Mouse (Mus musculus) layer of hippocampus, postnatal 36 days (tissue): ENCODE measurements around the gene Exoc7. TPM values are rescaled to one million over a fixed set of nuclear protein-coding genes. Genes with fewer than 3 reads are reported as not detected.
"Not testable (repeated sequence)": the region's sequence is repeated elsewhere in the genome, so short reads cannot be mapped to it uniquely, and the experiment has no call there.

Experiments used
- DNase-seq, 2 experiments: peaks; one replicate each; pipeline ENCODE4 v3.0.0; 2022
- total RNA-seq, 2 experiments: library from RNA; stranded (reverse); gene quantifications; 2 replicates each; pipeline ENCODE4 v1.2.3; 2021

Exoc7 gene
- total RNA-seq, 2 experiments from 2014 or later: 77.1 to 80.9 TPM

DNA sequence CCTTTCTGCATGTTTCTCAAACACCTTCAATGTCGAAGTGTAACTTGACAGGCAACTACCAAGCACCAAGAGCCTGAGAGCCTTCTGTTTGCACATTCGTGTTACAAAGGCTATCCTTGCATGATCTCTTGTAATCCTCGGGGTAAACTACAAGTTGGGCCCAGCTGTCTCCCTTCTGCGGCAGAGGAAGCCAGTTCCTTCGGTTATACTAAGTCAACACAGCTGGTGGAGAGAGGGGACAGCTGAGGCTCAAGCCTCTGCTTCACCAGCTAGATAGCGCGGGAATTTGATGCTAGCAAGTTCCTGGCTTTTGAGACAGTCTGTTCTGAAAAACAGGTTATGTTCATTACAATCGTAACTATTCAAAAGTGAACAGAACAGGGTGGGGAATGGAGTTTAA, 5.3 kb upstream of the Exoc7 start:
- no peak for DNase-seq

DNA sequence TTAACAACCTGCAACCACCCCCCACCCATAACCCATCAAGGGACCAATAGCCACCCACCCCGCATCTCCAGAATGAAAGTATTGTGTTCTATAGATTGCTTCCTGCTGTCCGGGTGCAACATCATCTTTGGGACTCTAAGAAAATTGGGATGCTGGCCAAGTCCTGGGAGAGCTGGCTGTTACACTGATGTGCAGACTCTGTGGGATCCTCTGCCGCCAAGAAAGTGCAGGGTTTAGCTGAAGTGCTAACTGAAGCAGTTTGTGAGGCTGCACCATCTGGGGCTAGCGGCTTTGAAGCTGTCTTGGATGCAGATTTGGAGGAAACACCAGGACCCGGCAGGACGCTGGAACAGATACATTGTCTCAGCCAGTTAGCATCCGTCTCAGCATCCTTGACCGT, 4.1 kb upstream of the Exoc7 start:
- no peak for DNase-seq

DNA sequence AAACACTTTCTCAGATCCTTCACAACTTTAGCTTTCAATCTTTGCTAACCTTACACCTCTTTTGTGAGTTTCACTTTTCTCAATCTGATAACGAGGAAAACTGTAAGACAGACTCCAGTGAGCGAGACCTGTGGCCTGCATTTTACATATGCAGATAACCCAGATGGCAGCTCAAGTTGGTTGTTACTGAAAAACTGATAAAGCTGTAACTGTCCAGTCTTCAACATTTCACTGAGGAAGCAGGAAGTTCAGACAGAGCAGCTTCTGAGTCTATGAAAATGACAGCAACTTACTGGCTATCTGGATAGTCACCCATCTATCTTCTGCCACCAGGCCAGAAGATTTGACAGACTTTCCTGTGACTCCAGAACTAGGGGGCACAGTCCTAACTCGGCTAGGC, 2.6 kb upstream of the Exoc7 start:
- no peak for DNase-seq

DNA sequence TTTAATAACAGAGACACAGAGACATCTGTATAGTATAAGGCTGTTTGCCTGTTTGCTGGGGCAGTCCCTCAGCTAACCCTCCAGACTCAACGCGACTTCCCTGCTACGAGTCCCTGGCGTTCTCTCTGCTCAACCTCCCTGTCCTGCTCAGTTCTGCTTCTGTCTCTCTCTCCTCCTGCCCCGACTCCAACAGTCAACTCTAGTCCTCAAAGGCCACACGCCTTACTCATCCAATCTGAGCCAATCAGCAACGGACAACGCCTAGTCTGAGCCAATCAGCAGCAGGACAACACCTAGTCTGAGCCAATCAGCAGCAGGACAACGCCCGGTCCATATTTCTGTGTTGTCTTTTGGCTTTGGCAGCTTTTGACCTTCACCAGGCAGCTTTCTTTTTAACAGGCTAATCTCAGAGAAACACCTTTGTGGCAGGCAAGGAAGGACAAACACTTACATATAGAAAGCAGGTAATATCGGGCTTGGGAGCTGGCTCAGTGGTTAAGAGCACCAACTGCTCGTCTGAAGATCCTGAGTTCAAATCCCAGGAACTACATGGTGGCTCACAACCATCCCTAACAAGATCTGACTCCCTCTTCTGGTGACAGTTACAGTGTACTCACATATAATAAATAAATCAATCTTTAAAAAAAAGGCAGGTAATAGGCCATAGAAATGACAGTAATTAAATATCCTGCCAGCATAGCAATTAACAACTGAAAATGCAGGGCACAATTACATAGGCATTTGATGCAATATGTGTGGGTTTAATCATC, 914 bp upstream of the Exoc7 start:
- DNase-seq: no peak

DNA sequence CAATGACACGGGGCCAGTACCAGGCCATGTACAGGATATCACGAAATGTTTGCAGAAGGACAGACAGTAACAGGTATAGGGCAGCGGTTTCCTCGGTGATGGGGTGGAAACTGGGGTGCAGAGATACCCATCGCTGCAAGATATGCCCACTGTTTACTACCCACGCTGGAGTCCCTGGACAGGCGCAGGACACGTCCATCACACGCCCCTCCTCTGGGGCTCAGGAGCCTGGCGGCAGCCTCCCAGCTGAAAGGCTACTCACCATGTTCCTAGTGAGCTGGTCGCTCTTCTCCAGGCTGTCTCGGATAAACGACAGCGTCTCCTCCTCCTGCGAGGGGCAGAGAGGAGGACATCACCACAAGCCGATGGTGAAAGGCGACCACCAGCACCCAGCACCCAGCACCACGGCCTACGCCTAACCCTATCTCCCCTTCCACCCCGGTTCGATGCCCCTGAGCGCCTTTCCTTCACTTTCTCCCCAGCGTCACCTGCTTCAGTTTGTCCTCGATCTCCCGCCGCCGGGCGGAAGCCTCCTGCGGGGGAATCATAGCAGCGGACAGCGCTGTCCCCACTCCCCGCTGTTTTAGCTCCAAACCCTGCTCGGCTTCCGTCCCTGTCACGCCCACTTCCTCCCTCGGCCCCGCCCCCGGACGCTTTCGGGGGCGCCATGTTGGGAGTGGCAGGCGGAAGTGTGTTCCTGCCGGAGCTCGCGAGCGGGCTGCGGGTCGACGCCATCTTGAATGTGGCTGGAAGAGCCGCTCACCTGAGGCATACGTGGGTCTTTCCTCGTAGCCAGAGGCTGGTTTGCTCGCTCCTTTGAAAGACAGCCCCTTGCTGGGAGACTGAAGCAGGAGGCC, 679 bp downstream of the Exoc7 start:
- DNase-seq: peak; percentile 88 to 90

DNA sequence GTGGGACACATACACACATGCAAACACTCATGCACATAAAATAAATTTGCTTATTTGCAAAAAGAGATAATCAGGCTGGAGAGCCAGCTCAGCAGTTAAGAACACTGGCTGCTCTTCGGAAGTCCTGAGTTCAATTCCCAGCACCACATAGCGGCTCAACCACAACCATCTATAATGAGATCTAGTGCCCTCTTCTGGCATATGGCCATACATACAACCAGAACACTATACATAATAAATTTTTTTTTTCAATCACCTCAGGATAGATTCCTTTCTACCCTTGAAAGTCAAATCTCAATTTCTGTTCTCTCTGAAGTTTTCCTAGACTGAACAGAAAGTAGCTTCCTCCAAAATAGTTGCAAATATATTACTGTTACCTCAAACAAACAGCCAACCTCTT, 1.6 kb downstream of the Exoc7 start:
- DNase-seq: no peak

DNA sequence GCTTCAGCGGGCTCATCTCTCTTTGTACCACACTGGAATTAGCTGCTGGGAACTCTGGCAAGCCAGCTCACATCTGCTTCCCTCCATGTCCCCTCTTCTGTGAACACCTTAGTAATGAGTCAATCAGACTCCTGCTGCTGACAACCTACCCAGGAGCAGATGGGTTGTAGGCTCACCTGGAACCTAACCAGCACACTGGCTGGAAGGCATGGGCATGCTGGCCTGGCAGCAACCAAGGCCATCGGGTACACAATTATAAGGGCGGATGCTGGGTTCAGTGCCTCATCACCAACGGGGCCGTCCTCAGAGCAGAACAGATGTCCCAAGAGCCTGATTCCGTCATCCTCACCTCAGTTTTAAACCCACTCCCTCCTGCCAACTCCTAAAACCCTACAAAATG, 8.4 kb downstream of the Exoc7 start:
- no peak for DNase-seq

DNA sequence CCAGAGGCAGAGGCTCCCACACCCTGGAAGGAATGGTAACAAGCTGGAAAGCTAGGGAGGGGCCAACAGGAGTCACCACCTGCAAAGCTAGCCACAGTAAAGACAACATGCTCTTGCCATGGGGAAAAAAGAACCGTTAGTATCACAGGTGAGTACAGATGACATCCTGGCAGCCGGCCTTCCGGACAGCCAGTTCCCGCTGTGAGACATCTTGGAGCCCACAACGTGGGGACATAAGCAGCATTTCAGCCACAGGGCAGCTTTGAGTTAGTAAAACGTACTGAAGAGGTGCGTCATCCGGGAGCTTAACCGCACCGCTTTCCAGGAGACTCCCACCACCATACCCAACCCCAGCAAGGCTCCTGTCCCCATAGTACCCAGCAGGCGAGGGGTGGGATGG, 8.8 kb downstream of the Exoc7 start:
- no peak for DNase-seq

DNA sequence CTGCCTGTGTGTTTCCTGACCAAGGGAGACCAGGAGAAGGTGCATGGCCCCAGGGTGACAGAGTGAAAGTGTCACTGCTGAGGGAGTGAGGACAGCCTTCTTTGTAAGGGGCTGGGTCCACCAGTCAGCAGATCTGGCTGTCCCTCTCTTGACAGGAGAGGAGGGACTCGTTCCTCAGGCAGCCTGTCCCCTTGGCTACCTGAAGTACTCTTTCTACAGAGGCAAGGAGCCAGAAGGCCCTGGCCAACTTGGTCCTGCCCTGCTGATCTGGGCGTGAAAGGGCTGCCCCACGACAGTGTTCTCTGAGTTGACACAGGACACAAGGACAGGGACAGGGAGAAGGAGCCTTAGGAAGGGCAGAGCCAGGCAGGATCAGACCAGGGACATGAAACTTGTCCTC, 10.0 kb downstream of the Exoc7 start:
- DNase-seq: no peak

DNA sequence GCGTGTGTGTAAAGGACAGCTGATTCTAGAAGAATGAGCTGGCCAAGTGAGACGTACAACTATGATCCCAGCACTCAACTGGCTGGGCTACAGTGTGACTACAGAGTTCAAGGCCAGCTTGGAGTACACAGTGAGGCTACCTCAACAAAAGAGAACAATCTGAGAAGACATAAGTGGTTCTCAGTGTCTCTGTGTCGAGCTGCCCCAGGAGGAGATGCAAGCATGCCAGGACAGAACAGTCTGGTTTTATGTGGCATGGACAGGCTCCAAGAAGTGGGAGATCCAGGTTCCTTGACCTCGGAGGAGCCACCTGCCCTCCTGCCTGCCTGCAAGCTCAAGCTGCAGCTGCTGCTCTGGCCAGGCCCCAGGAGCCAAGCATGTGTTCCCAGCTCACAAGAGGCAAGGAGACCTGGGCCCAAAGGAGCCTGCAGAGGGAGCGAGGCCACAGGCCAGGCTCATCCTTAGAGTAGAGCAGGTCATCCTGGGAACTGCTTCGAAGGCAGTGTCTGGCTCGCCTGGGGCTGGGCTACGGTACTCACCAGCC, 10.8 kb downstream of the Exoc7 start:
- DNase-seq: no peak

DNA sequence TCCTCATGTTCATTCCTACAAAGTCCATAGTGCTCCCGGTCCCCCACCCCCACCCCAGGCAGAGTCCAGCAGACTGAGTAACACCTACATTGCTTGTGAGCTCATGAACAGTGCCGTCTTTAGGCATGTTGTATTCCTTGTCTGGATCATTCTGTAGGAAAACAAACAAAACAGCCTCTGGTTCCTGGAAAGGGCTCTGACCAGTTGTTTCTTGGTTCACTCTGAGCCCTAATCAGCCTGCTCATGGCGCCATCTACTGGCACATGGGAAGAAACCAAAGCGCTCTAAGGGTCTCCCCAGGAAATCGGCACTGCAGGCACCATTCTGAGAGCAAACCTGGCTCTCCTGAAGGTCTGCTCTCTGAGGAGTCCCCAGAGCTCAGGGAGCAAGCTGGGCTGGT, 12.7 kb downstream of the Exoc7 start:
- DNase-seq: no peak

DNA sequence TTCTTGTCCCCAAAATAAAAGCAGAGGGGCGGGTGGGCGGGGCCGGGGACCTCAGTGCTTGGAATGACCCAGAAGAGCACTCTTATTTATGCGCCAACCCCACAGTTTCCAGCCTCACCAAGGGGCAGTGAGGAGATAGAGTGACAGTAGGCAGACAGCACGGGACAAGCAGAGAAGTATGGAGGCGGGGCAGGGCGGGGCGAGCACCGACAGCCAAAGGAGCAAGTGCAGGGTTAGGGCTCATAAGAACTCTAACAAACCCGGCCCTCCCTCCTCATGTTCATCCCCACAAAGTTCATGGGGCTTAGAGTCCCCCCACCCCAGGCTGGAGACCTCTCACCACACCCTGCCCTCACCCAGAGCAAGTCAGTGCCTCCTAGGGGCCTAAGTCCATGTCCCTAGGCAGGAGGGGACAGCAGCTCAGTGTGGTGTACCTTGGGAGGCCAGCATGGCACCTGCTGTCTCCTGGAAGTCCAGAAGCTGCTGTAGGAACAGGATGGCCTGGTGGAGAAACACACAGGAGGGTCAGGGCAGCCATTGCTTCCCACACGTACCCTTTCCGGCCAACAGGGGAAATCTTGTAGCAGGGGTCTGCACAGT, 13.4 kb downstream of the Exoc7 start:
- DNase-seq: no peak

DNA sequence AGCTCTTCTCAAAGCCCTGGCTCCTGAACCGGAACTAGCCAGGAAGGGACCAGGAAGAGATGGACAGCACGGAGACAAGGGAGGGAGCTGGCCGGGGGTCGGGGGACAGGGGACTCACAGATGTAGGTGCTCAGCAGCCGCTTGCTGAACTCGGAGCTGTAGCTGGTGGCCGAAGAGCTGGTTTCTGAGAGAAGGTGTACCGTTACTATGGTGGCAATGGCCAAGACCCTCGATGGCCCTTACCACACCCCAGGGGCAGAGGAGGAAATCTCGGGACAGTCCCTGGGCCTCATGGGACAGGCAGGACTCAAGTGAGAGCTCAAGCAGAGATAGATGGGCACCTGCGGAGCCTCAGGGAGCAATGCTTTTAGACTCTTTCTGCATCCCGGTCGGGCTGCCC, 14.6 kb downstream of the Exoc7 start:
- DNase-seq: no peak

DNA sequence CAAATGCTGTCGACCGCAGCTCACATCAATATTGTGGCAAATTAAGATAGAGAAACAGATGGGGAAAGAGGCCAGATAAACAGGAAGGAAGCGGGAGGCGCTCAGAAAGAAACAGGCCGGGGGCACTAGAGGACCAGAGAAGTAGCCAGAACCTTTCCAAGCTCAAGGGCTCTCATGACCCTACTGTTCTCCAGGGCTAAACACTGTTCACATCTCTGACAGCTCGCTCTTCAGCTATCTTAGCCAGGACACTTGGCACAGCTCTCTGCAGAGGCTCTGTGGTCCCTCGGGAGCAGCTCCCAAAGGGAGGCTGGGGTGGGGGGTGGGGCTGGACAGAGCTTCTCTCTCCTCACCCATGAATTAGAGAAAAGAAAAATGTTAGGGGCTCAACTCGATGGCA, 16.5 kb downstream of the Exoc7 start:
- DNase-seq: no peak

DNA sequence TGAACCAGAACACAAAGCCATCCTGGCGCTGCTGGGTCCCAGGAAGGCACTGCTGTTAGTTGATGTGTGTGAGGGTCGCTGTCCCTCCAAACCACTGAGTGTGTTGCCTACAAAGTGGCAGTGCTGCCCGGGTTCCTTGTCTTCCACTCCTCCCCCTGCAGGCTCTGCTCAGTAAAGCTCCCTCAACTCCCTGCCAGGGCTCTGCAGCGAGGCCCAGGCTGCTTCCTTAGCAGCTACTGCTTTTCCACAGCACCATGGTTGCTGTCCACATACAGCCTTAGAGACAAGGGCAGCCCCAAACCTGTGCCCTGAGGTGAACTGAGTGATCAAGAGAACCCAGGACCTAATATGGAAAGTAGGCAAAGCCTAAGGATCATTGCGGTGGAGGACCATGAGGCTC, 19.7 kb downstream of the Exoc7 start:
- DNase-seq: no peak

DNA sequence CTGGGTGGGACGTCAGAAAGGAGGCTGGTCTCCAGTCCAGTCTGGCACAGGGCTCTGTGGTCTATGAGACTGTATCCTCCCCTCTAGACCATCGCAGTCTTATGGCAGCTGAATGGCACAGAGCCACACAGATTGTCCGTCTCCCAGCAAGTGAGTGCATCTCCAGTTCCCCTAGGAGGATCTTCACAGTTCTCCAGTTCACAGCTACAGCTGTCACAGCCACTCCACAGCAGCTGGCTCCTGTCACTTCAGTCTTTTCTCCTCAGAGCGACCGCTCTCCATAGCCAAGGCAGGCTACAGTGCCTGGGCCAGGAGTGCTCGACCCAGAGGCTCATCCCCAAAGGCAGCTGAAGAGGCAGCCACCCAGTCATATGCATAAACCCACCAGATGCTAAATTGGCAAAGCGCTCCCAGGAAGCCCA, 21.3 kb downstream of the Exoc7 start:
- no peak for DNase-seq

DNA sequence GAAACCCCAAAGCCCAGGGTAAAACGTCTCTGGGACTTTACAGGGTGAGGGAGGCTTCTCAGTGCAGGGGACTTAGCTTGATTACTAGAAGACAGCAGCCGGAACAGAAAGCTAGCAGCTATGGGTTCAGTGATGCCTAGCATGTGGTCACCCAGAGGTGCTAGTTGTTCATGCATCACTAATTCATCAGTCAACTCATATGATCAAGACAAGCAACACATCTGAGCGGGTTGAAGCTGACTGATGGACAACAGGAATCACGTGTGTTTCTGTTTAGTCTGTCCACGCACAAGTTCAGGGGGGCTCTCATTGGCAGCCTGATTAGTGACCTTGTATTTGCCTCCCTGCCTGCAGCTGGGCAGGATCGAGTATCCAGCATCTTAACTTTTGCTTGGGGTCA, 23.1 kb downstream of the Exoc7 start:
- no peak for DNase-seq

DNA sequence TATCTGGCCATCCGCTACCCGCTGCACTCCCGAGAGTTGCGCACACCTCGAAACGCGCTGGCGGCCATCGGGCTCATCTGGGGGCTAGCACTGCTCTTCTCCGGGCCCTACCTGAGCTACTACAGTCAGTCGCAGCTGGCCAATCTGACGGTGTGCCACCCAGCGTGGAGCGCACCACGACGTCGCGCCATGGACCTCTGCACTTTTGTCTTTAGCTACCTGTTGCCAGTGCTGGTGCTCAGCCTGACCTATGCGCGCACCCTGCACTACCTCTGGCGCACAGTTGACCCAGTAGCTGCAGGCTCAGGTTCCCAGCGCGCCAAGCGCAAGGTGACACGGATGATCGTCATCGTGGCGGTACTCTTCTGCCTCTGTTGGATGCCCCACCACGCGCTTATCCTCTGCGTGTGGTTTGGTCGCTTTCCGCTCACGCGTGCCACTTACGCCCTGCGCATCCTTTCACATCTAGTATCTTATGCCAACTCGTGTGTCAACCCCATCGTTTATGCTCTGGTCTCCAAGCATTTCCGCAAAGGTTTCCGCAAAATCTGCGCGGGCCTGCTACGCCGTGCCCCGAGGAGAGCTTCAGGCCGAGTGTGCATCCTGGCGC, 24.0 kb downstream of the Exoc7 start:
- DNase-seq: no peak

DNA sequence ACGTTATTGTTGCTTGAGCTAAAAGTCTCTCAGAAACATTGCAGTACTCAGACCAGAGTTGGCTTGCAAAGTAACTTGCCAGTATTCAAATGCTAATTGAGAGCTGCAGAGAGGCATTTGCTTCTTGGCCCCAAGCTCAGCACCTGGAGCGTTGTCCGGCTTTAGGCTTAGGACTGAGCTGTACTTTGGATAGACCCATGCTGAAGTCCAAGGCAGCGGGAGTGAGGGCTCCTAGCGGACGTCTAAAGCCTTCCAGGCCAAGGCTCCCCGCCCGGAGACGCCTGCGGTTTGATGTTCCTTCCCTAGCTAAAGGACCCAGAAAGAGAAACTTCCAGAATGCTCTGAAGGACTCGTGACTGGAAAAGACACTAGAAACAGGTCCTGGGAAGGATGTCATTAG, 24.9 kb downstream of the Exoc7 start:
- DNase-seq: no peak

DNA sequence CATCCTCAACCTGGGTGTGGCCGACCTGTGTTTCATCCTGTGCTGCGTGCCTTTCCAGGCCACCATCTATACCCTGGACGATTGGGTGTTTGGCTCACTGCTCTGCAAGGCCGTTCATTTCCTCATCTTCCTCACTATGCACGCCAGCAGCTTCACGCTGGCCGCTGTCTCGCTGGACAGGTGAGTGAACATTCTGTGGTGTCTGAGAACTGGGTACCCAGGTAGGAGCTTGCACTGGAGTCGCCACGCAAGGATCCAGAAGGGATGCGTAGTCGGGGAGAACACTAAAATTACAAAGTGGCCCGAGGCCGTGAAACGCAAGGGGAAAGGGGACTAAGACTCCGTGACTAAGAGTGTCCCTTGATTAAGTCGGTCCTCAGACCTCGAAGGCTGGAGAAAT, 25.4 kb downstream of the Exoc7 start:
- DNase-seq: no peak

DNA sequence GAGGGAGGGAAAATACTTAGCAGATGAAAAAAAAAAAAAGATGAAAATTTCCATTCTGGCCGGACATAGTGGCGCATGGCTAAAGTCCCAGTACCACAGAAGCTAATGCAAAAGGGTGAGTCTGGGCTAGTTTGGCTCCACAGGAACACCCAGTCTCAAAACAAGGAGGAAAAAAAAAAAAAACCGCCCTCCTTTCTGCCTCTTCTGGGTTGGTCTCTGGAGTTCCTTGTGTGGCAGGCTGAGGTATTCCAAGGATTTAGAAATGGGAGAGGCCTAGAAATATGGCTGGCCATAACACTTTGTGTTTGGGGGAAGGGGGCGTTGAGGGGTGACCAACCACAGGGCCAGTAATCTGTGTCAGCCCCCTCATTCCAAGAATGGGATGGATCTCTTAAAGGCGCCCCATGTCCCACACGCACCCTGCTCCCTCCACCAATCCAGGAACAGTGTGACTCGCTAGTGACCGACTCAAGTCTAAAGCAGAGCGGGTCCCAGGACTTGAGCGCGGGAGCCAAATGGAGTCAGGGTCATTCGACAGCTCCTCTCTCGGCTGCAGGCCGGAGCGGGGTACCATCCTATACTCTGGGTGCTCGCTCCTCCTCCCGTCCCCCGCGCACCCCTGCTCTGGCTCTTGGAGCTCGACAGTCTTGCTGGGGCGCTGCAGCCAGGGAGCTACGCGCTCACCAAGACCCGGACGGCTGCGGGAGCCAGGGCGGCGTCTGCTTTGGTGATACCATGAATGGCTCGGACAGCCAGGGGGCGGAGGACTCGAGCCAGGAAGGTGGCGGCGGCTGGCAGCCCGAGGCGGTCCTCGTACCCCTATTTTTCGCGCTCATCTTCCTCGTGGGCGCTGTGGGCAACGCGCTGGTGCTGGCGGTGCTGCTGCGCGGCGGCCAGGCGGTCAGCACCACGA, 26.0 kb downstream of the Exoc7 start, which contains the start of gene Galr2:
Gene Galr2, plus strand, starts transcription at position 189 of the 913 bp plus-strand sequence.
- no peak for DNase-seq

DNA sequence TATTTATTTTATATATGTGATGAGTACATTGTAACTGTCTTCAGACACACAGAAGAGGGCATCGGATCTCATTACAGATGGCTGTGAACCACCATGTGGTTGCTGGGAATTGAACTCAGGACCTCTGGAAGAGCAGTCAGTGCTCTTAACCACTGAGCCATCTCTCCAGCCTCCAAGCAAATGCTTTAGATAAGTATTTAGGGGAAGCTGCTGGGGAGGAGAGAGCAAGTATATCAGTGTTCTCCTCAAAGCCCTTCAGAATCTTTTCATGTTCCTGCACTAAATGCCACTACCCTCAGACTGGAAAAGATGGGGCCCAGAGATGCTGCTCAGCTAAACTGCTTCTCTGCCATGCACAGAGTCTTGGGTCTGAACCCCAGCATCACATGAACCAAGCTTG, 29.8 kb downstream of the Exoc7 start:
- DNase-seq: not testable (repeated sequence)
